Comparison of ENCODE assay signal across 17 mouse cellular contexts in genomic region chr13:15713486-15713885, GRCm38 (mm10).
"Had no signal": no experiment of that assay in that cellular context is flagged by ENCODE, and none has a peak within 500 bp of the region (broad histone marks: within the 10 kb centered on the region; RNA-seq: fewer than 3 reads in every experiment).

No protein-coding gene starts in this region.

- H3K4me1 ChIP-seq: liver, embryonic 13.5 days; lung, embryonic 15.5 days; megakaryocyte, embryonic 14.5 days had no signal

- ATAC-seq: liver, postnatal 0 days had no signal

- H3K36me3 ChIP-seq: liver, embryonic 13.5 days; neural tube, embryonic 13.5 days had no signal

- DNase-seq: kidney, postnatal 25 days; layer of hippocampus, adult 9-11 months; layer of hippocampus, postnatal 36 days; liver; liver, embryonic 13.5 days; liver, postnatal 0 days; lung, postnatal 14 days; retina, postnatal 1 day; right cerebral cortex, postnatal 4 days; spleen, adult 18-20 months; thymus, adult 18-20 months; thymus, postnatal 14 days had no signal

- H3K27me3 ChIP-seq: limb, embryonic 12.5 days; liver, embryonic 13.5 days; lung, embryonic 15.5 days; megakaryocyte, embryonic 14.5 days; neural tube, embryonic 13.5 days had no signal

- H3K4me3 ChIP-seq: limb, embryonic 12.5 days; liver, embryonic 13.5 days; lung, embryonic 15.5 days; megakaryocyte, embryonic 14.5 days; neural tube, embryonic 13.5 days had no signal

- H3K9ac ChIP-seq: limb, embryonic 12.5 days; liver, embryonic 13.5 days; liver, postnatal 0 days; lung, embryonic 15.5 days; neural tube, embryonic 13.5 days had no signal

- H3K9me3 ChIP-seq: limb, embryonic 12.5 days; liver, embryonic 13.5 days; lung, embryonic 15.5 days; megakaryocyte, embryonic 14.5 days; neural tube, embryonic 13.5 days had no signal

- H3K27ac ChIP-seq: limb, embryonic 12.5 days; liver, embryonic 13.5 days; lung, embryonic 15.5 days; macrophage; neural tube, embryonic 13.5 days had no signal

- H3K4me2 ChIP-seq: limb, embryonic 12.5 days; liver, embryonic 13.5 days; lung, embryonic 15.5 days; neural tube, embryonic 13.5 days had no signal
